Mouse (Mus musculus) hindbrain, embryonic 12.5 days (tissue): ENCODE measurements around the gene Meis1. TPM values are rescaled to one million over a fixed set of nuclear protein-coding genes. Genes with fewer than 3 reads are reported as not detected.
A peak's percentile ranks its signal among the peaks of the same experiment; 100 is the strongest.

Experiments used
- ATAC-seq: fragments of 200-750 bp; cut with Nextera tagmentation; 2 replicates; pipeline ENCODE4 v1.8.0; 2017; ENCODE audit warnings: moderate TSS enrichment; ENCODE audit not compliant: low FRiP score
- H3K27ac ChIP-seq: fragments of 300-500 bp; sonication (generic); 2 replicates; pipeline ENCODE4 v1.5.1; 2016; ENCODE audit warnings: mild to moderate bottlenecking
- H3K27me3 ChIP-seq: fragments of 300-500 bp; sonication (generic); 2 replicates; pipeline ENCODE4 v1.6.1; 2016; ENCODE audit warnings: mild to moderate bottlenecking
- H3K36me3 ChIP-seq: fragments of 300-500 bp; sonication (generic); 2 replicates; pipeline ENCODE4 v1.6.1; 2016; ENCODE audit warnings: mild to moderate bottlenecking
- H3K4me1 ChIP-seq: fragments of 300-500 bp; sonication (generic); 2 replicates; pipeline ENCODE4 v1.6.1; 2016
- H3K4me2 ChIP-seq: fragments of 300-500 bp; sonication (generic); replicated peaks from 2 replicates; pipeline ENCODE4 v1.6.1; 2016; ENCODE audit warnings: mild to moderate bottlenecking
- H3K4me3 ChIP-seq: fragments of 300-500 bp; sonication (generic); 2 replicates; pipeline ENCODE4 v1.5.1; 2016; ENCODE audit warnings: mild to moderate bottlenecking
- H3K9ac ChIP-seq: fragments of 300-500 bp; sonication (generic); 2 replicates; pipeline ENCODE4 v1.6.1; 2016; ENCODE audit warnings: mild to moderate bottlenecking, moderate library complexity
- H3K9me3 ChIP-seq: fragments of 300-500 bp; sonication (generic); replicated peaks from 2 replicates; pipeline ENCODE4 v1.6.1; 2016; ENCODE audit warnings: mild to moderate bottlenecking
- WGBS: fragments of 180-500 bp; shearing (Covaris S2); methylation state at CpG from one replicate; pipeline ENCODE4 v1.1.7; 2016; 5-methylcytosine and 5-hydroxymethylcytosine counted together
- polyA plus RNA-seq: library from polyadenylated mRNA; unstranded; fragments of >200 nt; fragmentation: Nextera tagmentation; extraction: Ambion mirVana; gene quantifications from 2 replicates; pipeline ENCODE4 v1.2.1, GENCODE M21; 2016

Meis1 gene
- polyA plus RNA-seq, 1 experiment from 2014 or later = 173 TPM

DNA sequence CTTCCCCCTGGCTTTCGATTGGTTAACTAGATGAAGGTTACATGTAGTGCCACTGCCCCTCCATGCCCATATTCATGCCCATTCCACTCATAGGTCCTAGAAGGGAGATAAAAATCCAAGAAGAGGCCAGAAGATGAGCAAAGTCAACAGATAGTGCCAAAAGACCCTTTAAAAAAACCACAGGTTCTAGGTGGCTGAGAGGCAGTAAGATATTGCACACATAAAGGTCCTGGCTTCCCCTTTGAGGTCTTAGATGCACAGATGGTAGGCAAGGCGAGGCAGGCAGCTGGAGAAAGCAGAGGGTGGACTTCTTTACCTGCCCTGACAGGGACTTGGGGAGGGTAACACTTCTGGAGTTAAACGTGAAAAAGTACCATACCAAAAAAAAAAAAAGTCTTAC lies 134.8 kb downstream of the Meis1 start:
- H3K27ac ChIP-seq = peak overlapping the region; percentile 93
- ATAC-seq = no peak
- H3K36me3 ChIP-seq = no peaks in the 10 kb centered on the region
- no peak overlapping the region for H3K4me3 ChIP-seq
- H3K4me1 ChIP-seq = peaks cover 61% of the 10 kb centered on the region
- 41% methylated on average over 3 of the region's 3 CpGs for WGBS
- no peaks in the 10 kb centered on the region for H3K9me3 ChIP-seq
- 0 out of 2 replicates have a peak overlapping the region, but pooled peaks have one; percentile 0 for H3K4me2 ChIP-seq
- no peak overlapping the region for H3K9ac ChIP-seq
- H3K27me3 ChIP-seq = no peaks in the 10 kb centered on the region

GRCm38 (mm10) chr11:18883507-18883881 lies 135.3 kb downstream of the Meis1 start:
- H3K27ac ChIP-seq = peak overlapping the region; percentile 93
- H3K4me1 ChIP-seq = peaks cover 66% of the 10 kb centered on the region
- no peak overlapping the region for H3K9ac ChIP-seq
- 18% methylated on average over 2 of the region's 2 CpGs for WGBS
- ATAC-seq = peak; percentile 89
- no peak overlapping the region for H3K4me3 ChIP-seq
- no peaks in the 10 kb centered on the region for H3K27me3 ChIP-seq
- no peaks in the 10 kb centered on the region for H3K36me3 ChIP-seq
- H3K9me3 ChIP-seq = no peaks in the 10 kb centered on the region
- H3K4me2 ChIP-seq = 0 out of 2 replicates have a peak overlapping the region, but pooled peaks have one; percentile 0

- WGBS = 43% methylated on average over 3 of the region's 3 CpGs
- ATAC-seq = peak; percentile 57
- Histone ChIP-seq H3K36me3 (no peaks in the 10 kb centered on the region), H3K9me3 (no peaks in the 10 kb centered on the region), H3K4me2 (0 out of 2 replicates have a peak overlapping the region, but pooled peaks have one; percentile 0), H3K27ac (peak overlapping the region; percentile 93), H3K4me1 (peaks cover 68% of the 10 kb centered on the region), H3K4me3 (no peak overlapping the region), H3K9ac (no peak overlapping the region), H3K27me3 (no peaks in the 10 kb centered on the region)
Observed at GRCm38 (mm10) chr11:18882747-18883506, 135.9 kb downstream of the Meis1 start.

GRCm38 (mm10) chr11:18882315-18882714 lies 136.5 kb downstream of the Meis1 start:
- Histone ChIP-seq H3K4me2 (no peak overlapping the region), H3K4me1 (peaks cover 68% of the 10 kb centered on the region), H3K9me3 (no peaks in the 10 kb centered on the region), H3K4me3 (no peak overlapping the region), H3K9ac (no peak overlapping the region), H3K27me3 (no peaks in the 10 kb centered on the region), H3K27ac (peak overlapping the region; percentile 86), H3K36me3 (no peaks in the 10 kb centered on the region)
- WGBS = 32% methylated on average over 5 of the region's 5 CpGs
- no peak for ATAC-seq

- H3K27ac ChIP-seq = peak overlapping the region; percentile 86
- no peaks in the 10 kb centered on the region for H3K9me3 ChIP-seq
- WGBS = 28% methylated on average over 5 of the region's 5 CpGs
- H3K36me3 ChIP-seq = no peaks in the 10 kb centered on the region
- ATAC-seq = no peak
- no peaks in the 10 kb centered on the region; the same call in 1 of the 2 replicates for H3K27me3 ChIP-seq
- no peak overlapping the region for H3K9ac ChIP-seq
- H3K4me1 ChIP-seq = peaks cover 80% of the 10 kb centered on the region
- H3K4me2 ChIP-seq = no peak overlapping the region
- H3K4me3 ChIP-seq = no peak overlapping the region
Observed at GRCm38 (mm10) chr11:18880806-18881205, 138.0 kb downstream of the Meis1 start.

DNA sequence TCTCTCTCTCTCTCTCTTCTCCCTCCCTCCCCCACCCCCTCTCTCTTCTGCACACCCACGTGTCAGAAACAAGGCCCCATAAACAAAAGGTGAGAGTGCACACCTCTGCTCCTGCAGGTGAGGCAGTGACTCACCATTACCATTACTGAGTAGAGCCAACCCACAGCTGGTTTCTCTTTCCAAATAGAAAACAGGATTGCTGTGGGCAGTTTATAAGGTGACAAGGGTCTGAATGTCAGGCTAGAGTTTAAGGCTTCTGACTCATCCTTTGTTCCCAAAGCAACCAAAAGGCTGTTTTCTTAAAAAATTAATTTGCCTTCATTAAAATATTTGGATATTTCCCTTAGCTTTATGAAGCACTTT lies 139.3 kb downstream of the Meis1 start:
- peak overlapping the region; percentile 82 for H3K4me2 ChIP-seq
- H3K4me3 ChIP-seq = no peak overlapping the region
- WGBS = 0% methylated on average over 1 of the region's 1 CpGs
- no peaks in the 10 kb centered on the region for H3K36me3 ChIP-seq
- H3K9ac ChIP-seq = peak overlapping the region; percentile 27
- H3K4me1 ChIP-seq = peaks cover 80% of the 10 kb centered on the region
- H3K9me3 ChIP-seq = no peaks in the 10 kb centered on the region
- no peak for ATAC-seq
- peak overlapping the region; percentile 95 for H3K27ac ChIP-seq
- H3K27me3 ChIP-seq = no peaks in the 10 kb centered on the region; the same call in 1 of the 2 replicates

GRCm38 (mm10) chr11:18878748-18879455 lies 139.9 kb downstream of the Meis1 start:
- Histone ChIP-seq H3K9ac (peak overlapping the region; percentile 66), H3K9me3 (no peaks in the 10 kb centered on the region), H3K4me2 (peak overlapping the region; percentile 82), H3K27ac (peak overlapping the region; percentile 95), H3K36me3 (no peaks in the 10 kb centered on the region), H3K4me3 (peak overlapping the region; percentile 39), H3K4me1 (peaks cover 80% of the 10 kb centered on the region), H3K27me3 (no peaks in the 10 kb centered on the region; the same call in 1 of the 2 replicates)
- 3% methylated on average over 12 of the region's 13 CpGs for WGBS
- peak; percentile 12; the same call in 1 of the 2 replicates for ATAC-seq

DNA sequence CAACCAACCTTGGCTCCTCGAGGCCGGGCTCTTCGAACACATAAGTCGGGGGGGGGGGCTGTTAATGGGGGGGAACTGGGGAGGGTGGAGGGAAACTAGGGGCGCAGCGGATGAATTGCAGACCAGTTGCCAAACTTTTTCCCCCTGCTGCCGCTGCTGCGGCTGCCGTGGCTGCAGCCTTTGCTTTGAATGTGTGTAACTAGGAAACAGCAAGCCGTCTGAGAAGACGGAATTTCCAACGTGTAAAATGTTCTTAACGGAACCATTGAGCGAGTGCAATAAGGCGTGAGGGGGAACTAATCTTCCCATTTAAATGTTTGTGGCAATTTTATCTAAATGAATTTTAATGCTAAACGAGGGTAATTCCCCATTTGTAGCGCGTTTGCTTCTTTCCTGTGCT lies 140.8 kb downstream of the Meis1 start:
- under 1% methylated on average over 18 of the region's 18 CpGs for WGBS
- no peaks in the 10 kb centered on the region; the same call in 1 of the 2 replicates for H3K27me3 ChIP-seq
- peak overlapping the region; percentile 66 for H3K9ac ChIP-seq
- ATAC-seq = peak; percentile 28
- H3K27ac ChIP-seq = peak overlapping the region; percentile 95
- H3K9me3 ChIP-seq = no peaks in the 10 kb centered on the region
- H3K4me1 ChIP-seq = peaks cover 72% of the 10 kb centered on the region
- H3K36me3 ChIP-seq = no peaks in the 10 kb centered on the region
- peak overlapping the region; percentile 82 for H3K4me2 ChIP-seq
- H3K4me3 ChIP-seq = peak overlapping the region; percentile 39

- Histone ChIP-seq H3K36me3 (no peaks in the 10 kb centered on the region), H3K27ac (peak overlapping the region; percentile 95), H3K4me2 (peak overlapping the region; percentile 82), H3K9ac (peak overlapping the region; percentile 66), H3K4me1 (peaks cover 69% of the 10 kb centered on the region), H3K9me3 (no peaks in the 10 kb centered on the region), H3K4me3 (peak overlapping the region; percentile 39), H3K27me3 (no peaks in the 10 kb centered on the region; the same call in 1 of the 2 replicates)
- 0% methylated on average over 21 of the region's 27 CpGs for WGBS
- peak; percentile 79 for ATAC-seq
Observed at GRCm38 (mm10) chr11:18877626-18878011, 141.2 kb downstream of the Meis1 start.

- Histone ChIP-seq H3K36me3 (no peaks in the 10 kb centered on the region), H3K9me3 (no peaks in the 10 kb centered on the region), H3K4me3 (peak overlapping the region; percentile 39), H3K27me3 (no peaks in the 10 kb centered on the region; the same call in 1 of the 2 replicates), H3K4me1 (peaks cover 65% of the 10 kb centered on the region), H3K27ac (peak overlapping the region; percentile 95), H3K9ac (peak overlapping the region; percentile 67), H3K4me2 (peak overlapping the region; percentile 82)
- under 1% methylated on average over 40 of the region's 40 CpGs for WGBS
- ATAC-seq = peak; percentile 38
Observed at GRCm38 (mm10) chr11:18876886-18877625, 141.7 kb downstream of the Meis1 start.

- no peaks in the 10 kb centered on the region for H3K36me3 ChIP-seq
- peak overlapping the region; percentile 82 for H3K4me2 ChIP-seq
- H3K27ac ChIP-seq = peak overlapping the region; percentile 95
- H3K9me3 ChIP-seq = no peaks in the 10 kb centered on the region
- ATAC-seq = no peak
- H3K27me3 ChIP-seq = no peaks in the 10 kb centered on the region; the same call in 1 of the 2 replicates
- H3K9ac ChIP-seq = peak overlapping the region; percentile 67
- 5% methylated on average over 27 of the region's 27 CpGs for WGBS
- peak overlapping the region; percentile 39 for H3K4me3 ChIP-seq
- peaks cover 60% of the 10 kb centered on the region for H3K4me1 ChIP-seq
Observed at GRCm38 (mm10) chr11:18875911-18876885, 142.6 kb downstream of the Meis1 start.
